Mouse (Mus musculus) small intestine, adult 2 months (tissue): ENCODE results near the gene Csk. TPM values are rescaled to one million over a fixed set of nuclear protein-coding genes. Genes with fewer than 3 reads are reported as not detected.

Experiments used
- H3K27ac ChIP-seq: fragments of 200-500 bp; 2 replicates; pipeline ENCODE4 v1.5.1; 2012; ENCODE audit warnings: low read depth, low read length, control low read depth, inconsistent platforms; ENCODE audit not compliant: insufficient read depth
- H3K27me3 ChIP-seq: fragments of 200-500 bp; 2 replicates; pipeline ENCODE4 v1.6.1; 2012; ENCODE audit warnings: mild to moderate bottlenecking, moderate library complexity, low read length, inconsistent platforms; ENCODE audit not compliant: control insufficient read depth, insufficient read depth
- H3K36me3 ChIP-seq: fragments of 200-500 bp; 2 replicates; pipeline ENCODE4 v1.6.1; 2012; ENCODE audit warnings: mild to moderate bottlenecking, low read length, control low read depth, inconsistent platforms; ENCODE audit not compliant: control insufficient read depth, insufficient read depth
- H3K4me1 ChIP-seq: fragments of 200-500 bp; 2 replicates; pipeline ENCODE4 v1.6.1; 2012; ENCODE audit warnings: low read length, inconsistent platforms, mixed read lengths; ENCODE audit not compliant: control insufficient read depth, insufficient read depth, insufficient read length
- H3K4me3 ChIP-seq: fragments of 200-500 bp; 2 replicates; pipeline ENCODE4 v1.5.1; 2012; ENCODE audit warnings: low read depth, mild to moderate bottlenecking, control low read depth, inconsistent platforms, low read length, moderate library complexity
- CTCF ChIP-seq: fragments of 200-500 bp; IDR thresholded peaks from 2 replicates; pipeline ENCODE4 v1.5.1; 2012; ENCODE audit warnings: low read depth, mild to moderate bottlenecking, control low read depth, inconsistent platforms, low read length, moderate library complexity, mixed read lengths; ENCODE audit not compliant: insufficient replicate concordance, insufficient read length; ENCODE audit errors: extremely low read depth
- POLR2A ChIP-seq: fragments of 200-500 bp; IDR thresholded peaks from 2 replicates; pipeline ENCODE4 v1.6.1; 2012; ENCODE audit warnings: low read depth, mild to moderate bottlenecking, control low read depth, inconsistent platforms, low read length, moderate library complexity
- WGBS: fragments of 180-500 bp; shearing (Covaris S2); methylation state at CpG from one replicate; pipeline ENCODE4 v1.1.7; 2018; 5-methylcytosine and 5-hydroxymethylcytosine counted together
- polyA plus RNA-seq: library from polyadenylated mRNA; depleted of rRNA; stranded (reverse); fragments of >200 nt; gene quantifications from 2 replicates; pipeline ENCODE4 v1.2.3, GENCODE M21; 2012

Gene Csk
- polyA plus RNA-seq, 1 experiment, result 95.9 TPM

- no peak for TF ChIP-seq POLR2A
- Histone ChIP-seq H3K27me3 (no peaks in the 10 kb centered on the region), H3K27ac (peak overlapping the region; percentile 94), H3K4me3 (peak overlapping the region; percentile 27), H3K36me3 (no peaks in the 10 kb centered on the region), H3K4me1 (peaks cover 70% of the 10 kb centered on the region)
- WGBS, result 6% methylated on average over 6 of the region's 6 CpGs
Observed at GRCm38 (mm10) chr9:57637741-57638322, 15.6 kb downstream of the Csk start.

- no peaks in the 10 kb centered on the region for H3K27me3 ChIP-seq
- WGBS, result 50% methylated on average over 3 of the region's 3 CpGs
Observed at GRCm38 (mm10) chr9:57637272-57637671, 16.2 kb downstream of the Csk start.

GRCm38 (mm10) chr9:57633481-57634024, 19.9 kb downstream of the Csk start:
- Histone ChIP-seq H3K27me3 (no peaks in the 10 kb centered on the region), H3K4me3 (no peak overlapping the region), H3K27ac (peak overlapping the region; percentile 15; the same call in 1 of the 2 replicates), H3K4me1 (peaks cover 33% of the 10 kb centered on the region), H3K36me3 (peaks cover 29% of the 10 kb centered on the region)
- WGBS, result 25% methylated on average over 4 of the region's 4 CpGs
- TF ChIP-seq POLR2A, result no peak
- TF ChIP-seq CTCF, result no peak

More at GRCm38 (mm10) chr9:57637272-57637671, 16.2 kb downstream of the Csk start:
- H3K27ac ChIP-seq, result peak overlapping the region; percentile 94
- no peak overlapping the region for H3K4me3 ChIP-seq
- H3K36me3 ChIP-seq, result no peaks in the 10 kb centered on the region
- TF ChIP-seq POLR2A (no peak), CTCF (no peak)
- peaks cover 66% of the 10 kb centered on the region for H3K4me1 ChIP-seq

GRCm38 (mm10) chr9:57629118-57629874, 24.1 kb downstream of the Csk start:
- H3K27me3 ChIP-seq, result no peaks in the 10 kb centered on the region
- H3K27ac ChIP-seq, result no peak overlapping the region
- peaks cover 63% of the 10 kb centered on the region for H3K36me3 ChIP-seq
- 43% methylated on average over 14 of the region's 14 CpGs for WGBS
- peaks cover 15% of the 10 kb centered on the region for H3K4me1 ChIP-seq
- TF ChIP-seq CTCF, result peak; percentile 96
- no peak for TF ChIP-seq POLR2A
- H3K4me3 ChIP-seq, result no peak overlapping the region

- Histone ChIP-seq H3K4me3 (no peak overlapping the region), H3K27me3 (no peaks in the 10 kb centered on the region), H3K4me1 (peaks cover 16% of the 10 kb centered on the region), H3K27ac (no peak overlapping the region), H3K36me3 (peaks cover 63% of the 10 kb centered on the region)
- TF ChIP-seq CTCF (no peak), POLR2A (no peak)
- 90% methylated on average over 12 of the region's 12 CpGs for WGBS
Observed at GRCm38 (mm10) chr9:57628717-57629116, 24.7 kb downstream of the Csk start.

GRCm38 (mm10) chr9:57627892-57628291, 25.5 kb downstream of the Csk start:
- WGBS, result 91% methylated on average over 11 of the region's 11 CpGs

GRCm38 (mm10) chr9:57627191-57627590, 26.2 kb downstream of the Csk start:
- Histone ChIP-seq H3K27me3 (no peaks in the 10 kb centered on the region), H3K4me1 (peaks cover 12% of the 10 kb centered on the region), H3K27ac (no peak overlapping the region), H3K4me3 (no peak overlapping the region), H3K36me3 (peaks cover 63% of the 10 kb centered on the region)
- no peak for TF ChIP-seq POLR2A
- no peak for TF ChIP-seq CTCF
- WGBS, result 93% methylated on average over 17 of the region's 17 CpGs

More at GRCm38 (mm10) chr9:57627892-57628291, 25.5 kb downstream of the Csk start:
- Histone ChIP-seq H3K27me3 (no peaks in the 10 kb centered on the region), H3K36me3 (peaks cover 63% of the 10 kb centered on the region), H3K4me3 (no peak overlapping the region), H3K4me1 (peaks cover 12% of the 10 kb centered on the region), H3K27ac (no peak overlapping the region)
- no peak for TF ChIP-seq POLR2A
- no peak for TF ChIP-seq CTCF
